Mouse (Mus musculus) kidney, adult 8-10 months (tissue): Measurements from ENCODE around the gene Zfp771.

Experiments used
- DNase-seq, 2 experiments: peaks; one replicate each; pipeline ENCODE4 v3.0.0; 2022

Gene Zfp771

DNA sequence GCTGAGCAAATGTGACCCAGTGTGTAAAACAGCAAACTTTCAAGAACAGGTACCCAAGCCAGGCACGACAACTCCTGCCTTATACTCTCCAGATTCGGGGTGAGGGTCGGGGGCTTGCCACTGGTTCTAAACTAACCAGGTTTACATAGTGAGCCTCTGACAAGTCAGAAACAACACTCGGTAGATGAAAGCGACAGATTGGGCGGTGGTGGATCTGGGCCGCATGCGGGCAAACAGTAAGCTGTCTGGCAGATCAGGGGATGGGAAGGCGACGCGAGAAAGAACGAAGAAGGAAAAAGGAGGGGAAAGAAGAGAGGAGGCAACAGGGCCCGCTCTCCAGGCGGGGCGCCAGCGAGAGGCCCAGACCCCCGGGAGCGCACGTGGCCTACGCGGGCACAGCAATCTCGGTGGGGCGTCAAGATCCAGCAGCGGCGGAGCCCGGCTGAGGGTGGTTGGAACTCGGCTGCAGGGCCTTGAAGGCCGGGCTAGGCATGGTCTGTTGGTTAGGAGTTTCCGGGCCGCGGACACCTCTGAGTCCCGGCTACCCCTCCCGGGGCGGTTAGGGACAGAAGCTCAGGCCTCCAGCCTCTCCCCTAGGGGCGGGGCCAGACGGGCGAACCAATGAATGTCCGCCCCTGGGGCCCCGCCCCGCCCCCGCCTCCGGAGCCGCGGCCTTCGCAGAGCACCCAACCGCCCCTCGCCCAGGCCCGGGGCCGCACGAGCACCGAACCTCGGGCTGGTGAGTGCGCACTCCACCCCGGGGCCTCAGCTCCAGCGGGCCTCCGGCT lies at the start of gene Zfp771:
Gene Zfp771 (plus strand): TSS at position 405 of the 788 bp plus-strand sequence.
- DNase-seq = peak; percentile 96 to 97

DNA sequence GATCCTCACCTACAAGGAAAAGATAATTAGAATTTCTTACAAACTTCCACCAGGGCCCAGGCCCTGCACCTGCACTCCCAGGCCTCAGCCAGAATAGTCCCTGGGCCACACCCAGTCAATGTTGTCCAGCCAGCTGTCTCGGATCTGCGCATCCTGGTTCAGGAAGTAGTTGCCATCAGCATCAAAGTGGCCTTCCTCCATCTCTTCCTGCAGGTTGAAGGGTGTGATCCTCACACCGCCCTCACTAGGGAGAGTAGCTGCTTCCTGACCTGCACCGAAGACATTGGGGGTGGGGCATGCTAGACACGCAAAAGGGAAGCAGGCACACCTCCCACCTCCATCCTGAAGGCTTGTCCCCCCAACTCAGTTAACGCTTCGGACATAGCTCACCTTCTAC lies 49.4 kb upstream of the Zfp771 start:
- no peak for DNase-seq

- DNase-seq = peak; percentile 97 to 98
Observed at GRCm38 (mm10) chr7:127195544-127196295, 48.4 kb upstream of the Zfp771 start, which contains the start of gene Cd2bp2. Gene Cd2bp2, minus strand, starts transcription at chr7:127196050.

DNA sequence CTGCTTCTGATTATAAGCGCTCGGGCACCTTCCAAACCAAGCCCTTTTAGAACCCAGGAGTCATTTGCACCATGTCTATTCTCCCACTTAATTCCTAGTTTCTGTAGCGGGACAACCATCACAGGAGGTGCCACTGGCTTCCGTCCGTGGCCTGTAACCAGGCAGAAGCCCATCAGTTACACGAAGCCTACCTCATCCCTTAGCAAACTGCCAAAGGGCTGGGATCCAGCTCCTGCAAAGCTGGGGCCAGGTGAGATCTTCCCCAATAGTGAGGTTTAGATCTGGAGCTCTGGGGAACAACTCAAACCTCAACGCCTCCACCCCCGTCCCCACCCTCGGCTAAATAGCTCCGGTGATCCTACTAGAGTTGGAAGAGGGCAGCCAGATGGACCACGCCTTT lies 47.6 kb upstream of the Zfp771 start:
- no peak for DNase-seq

DNA sequence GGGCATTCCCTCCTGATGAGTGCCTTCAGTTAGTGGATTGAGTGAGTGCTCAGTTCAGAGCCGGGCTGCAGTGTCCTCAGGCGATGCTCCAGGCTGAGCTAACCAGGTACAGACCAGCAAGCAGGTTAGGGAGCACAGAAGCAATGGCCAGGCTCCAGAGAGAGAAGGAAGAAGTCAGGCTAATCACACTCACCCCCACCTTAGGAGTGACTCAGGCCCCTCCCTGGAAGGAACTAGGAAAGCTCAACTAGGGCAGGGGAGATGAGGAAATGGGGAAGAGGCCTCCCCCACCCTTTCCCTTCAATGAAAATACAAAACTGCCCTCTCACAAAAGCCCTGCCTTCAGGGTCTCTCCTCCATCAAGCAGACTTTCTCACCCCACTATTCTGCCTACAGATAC lies 37.5 kb upstream of the Zfp771 start:
- DNase-seq = no peak

DNA sequence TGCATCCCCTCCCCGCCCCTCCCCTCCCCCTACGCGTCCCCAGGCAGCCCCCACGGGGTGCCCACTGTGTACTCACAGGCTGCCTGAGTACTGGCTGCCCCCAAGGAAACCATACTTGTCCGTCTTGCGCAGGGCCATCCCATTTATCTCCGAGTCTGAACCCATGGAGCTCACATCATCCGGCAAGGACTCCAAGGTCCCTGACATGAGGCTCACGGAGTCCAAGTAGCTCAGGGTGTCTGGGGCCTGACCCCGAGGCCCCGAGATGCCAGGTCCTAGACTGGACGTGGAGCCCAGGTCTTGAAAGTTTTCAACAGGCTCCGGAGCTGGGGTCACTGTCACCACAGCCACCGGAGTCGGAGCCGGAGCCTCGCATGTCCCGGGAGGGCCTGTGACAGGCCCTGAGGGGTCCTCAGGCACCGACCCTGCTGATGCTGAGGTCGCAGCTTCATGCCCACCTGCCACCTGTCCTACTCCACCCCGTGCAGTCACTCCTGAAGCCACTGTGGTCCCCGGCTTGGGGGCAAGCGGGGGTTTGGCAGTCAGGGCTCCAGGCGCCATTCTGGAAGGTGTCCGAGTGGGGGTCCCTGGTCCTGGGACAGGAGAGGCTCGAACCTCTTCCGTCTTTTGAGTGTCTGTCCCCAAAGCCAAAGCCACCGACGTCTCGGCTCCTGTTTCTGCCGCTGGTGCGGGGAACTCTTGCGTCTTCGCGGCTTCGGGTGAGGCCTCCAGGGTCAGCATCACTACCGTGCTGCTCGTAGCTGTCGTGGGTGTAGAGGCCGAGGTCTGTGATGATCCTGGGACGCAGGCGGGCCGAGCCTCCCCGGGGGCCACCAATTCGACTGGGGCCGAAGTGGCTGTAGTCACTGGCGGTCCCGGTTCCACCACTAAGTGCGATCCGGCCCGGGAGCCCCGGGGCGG lies 36.4 kb upstream of the Zfp771 start:
- no peak for DNase-seq

DNA sequence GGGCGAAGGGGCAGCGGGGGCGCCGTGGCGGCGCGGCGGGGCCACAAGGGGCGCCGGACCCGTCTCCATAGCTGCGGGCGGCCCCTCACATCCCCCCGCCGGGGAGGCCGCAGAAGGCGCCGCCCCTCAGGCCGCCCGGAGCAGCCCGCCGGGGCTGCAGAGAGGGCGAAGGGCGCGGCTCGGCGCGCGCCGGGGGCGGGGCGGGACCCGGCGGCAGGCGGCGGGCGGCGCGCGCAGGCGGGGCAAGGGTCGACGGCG lies 35.9 kb upstream of the Zfp771 start, which contains the start of gene Tbc1d10b:
Gene Tbc1d10b (minus strand): TSS at position 174 of the 258 bp plus-strand sequence.
- DNase-seq = no peak

GRCm38 (mm10) chr7:127208553-127209438 lies 35.3 kb upstream of the Zfp771 start, which contains the start of gene Mylpf:
Gene Mylpf, plus strand, starts transcription at chr7:127208890.
- peak; percentile 93 to 99 for DNase-seq

DNA sequence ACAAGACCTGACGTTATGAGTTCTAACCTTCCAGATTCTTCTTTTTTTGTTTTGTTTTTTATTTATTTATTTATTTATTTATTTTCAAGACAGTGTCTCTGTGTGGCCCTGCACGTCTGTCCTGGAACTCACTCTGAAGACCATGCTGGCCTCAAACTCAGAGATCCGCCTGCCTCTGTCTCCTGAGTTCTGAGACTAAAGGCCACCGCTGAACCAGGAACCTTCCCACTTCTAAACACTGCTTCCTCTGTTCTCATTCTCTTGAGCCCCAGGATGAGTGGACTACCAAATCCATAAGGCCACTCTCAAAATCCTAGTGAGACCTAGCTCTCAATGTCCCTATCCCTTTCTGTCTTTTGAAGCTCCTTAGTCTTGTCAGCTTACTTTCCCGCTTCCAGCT lies 34.2 kb upstream of the Zfp771 start:
- no peak for DNase-seq

- no peak for DNase-seq
Observed at GRCm38 (mm10) chr7:127210266-127210665, 33.8 kb upstream of the Zfp771 start.

- DNase-seq = no peak
Observed at GRCm38 (mm10) chr7:127211014-127211745, 32.9 kb upstream of the Zfp771 start.

GRCm38 (mm10) chr7:127212432-127213250 lies 31.4 kb upstream of the Zfp771 start:
- no peak for DNase-seq

DNA sequence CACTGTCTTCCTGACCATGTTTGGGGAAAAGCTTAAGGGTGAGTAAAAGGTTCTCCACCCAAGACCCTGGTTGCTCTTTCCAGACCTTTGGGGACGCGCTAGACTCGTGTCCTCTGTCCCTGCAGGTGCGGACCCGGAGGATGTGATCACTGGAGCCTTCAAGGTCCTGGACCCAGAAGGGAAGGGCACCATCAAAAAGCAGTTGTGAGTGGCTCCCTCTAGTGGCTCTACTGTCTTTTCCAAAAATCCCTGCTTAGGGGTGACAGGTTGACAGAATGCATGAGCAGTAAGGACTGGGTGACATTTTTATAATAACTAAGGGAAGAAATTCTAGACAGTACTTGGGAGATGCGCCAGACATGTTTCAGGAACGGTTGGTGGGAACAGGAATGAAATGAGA lies 30.6 kb upstream of the Zfp771 start:
- DNase-seq = peak in 1 of 2 experiments; percentile 48

- no peak for DNase-seq
Observed at GRCm38 (mm10) chr7:127213930-127214329, 30.1 kb upstream of the Zfp771 start.

- no peak for DNase-seq
Observed at GRCm38 (mm10) chr7:127214521-127214920, 29.6 kb upstream of the Zfp771 start.

DNA sequence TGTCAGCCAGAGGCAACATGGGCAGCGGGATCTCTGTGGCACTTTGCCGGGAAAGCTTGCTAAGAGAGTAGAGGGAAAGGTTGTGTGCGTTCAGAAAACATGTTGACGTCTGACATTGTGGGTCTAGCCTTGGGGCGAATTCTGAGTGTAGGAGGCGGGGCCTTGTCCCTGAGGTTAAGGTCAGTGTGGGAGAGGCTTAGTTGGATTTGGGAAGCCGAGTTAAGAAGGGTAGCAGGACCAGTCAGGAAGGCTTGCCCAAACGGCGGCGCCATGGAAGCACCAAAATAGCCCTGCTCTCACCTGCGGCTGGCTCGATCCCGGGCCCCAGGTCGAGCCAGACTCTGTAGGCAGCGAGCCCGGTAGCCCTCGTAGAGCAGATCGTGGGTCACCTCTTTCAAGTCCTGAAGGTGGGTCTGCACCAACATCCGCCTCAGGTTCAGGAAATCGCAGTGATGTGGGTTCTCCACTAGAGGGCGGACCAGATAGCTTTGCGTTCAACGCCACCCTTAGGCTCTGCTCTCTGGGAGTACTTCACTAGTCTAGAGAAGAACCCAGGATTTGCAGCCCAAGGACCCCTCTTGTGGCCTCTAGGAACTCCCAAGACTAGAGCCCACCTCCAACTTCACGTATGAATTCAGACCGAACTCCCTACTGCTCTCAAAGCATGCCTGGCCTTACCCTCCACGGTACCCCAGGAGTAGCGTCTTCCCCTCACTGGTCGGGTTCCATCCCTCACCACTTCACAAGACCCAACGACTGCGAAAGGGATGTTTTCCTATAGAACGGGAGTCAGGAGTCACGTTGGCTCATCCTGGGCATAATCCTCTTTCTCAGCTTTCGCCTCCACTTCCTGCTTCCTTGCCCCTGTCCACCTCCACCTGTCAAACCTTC lies 28.8 kb upstream of the Zfp771 start:
- DNase-seq = peak; percentile 64 to 66

GRCm38 (mm10) chr7:127216307-127216706 lies 27.8 kb upstream of the Zfp771 start:
- DNase-seq = no peak

GRCm38 (mm10) chr7:127217475-127217874 lies 26.6 kb upstream of the Zfp771 start:
- no peak for DNase-seq

- no peak for DNase-seq
Observed at GRCm38 (mm10) chr7:127217901-127218642, 26.0 kb upstream of the Zfp771 start.
